Mouse (Mus musculus): ENCODE results near the gene Gtf3c2.

GRCm38 (mm10) chr5:31199893-31200292 lies 19.9 kb upstream of the Gtf3c2 start:
- TF ChIP-seq CTCF (IDR thresholded peaks at IDR 0.05; ENCODE audit: insufficient read depth, low read depth, low read length): 0 out of 2 replicates have a peak, but pooled peaks have one; percentile 25
- TF ChIP-seq POLR2A (IDR thresholded peaks at IDR 0.05; ENCODE audit: insufficient read depth, low read depth, low read length): no peak

All from olfactory bulb, adult 2 months (tissue).